Mouse (Mus musculus) CH12F3 (cell line): ENCODE measurements around the gene Gtpbp6.
"Not testable (repeated sequence)": the region's sequence is repeated elsewhere in the genome, so short reads cannot be mapped to it uniquely, and the experiment has no call there.

ENCODE experiments used
- in situ Hi-C: fragments of 300-500 bp; cut with MboI; formaldehyde crosslinking; loops from 2 replicates; pipeline ENCODE4 v1.14.3; 2020; ENCODE audit warnings: low sequenced_read_pairs

The Gtpbp6 gene

DNA sequence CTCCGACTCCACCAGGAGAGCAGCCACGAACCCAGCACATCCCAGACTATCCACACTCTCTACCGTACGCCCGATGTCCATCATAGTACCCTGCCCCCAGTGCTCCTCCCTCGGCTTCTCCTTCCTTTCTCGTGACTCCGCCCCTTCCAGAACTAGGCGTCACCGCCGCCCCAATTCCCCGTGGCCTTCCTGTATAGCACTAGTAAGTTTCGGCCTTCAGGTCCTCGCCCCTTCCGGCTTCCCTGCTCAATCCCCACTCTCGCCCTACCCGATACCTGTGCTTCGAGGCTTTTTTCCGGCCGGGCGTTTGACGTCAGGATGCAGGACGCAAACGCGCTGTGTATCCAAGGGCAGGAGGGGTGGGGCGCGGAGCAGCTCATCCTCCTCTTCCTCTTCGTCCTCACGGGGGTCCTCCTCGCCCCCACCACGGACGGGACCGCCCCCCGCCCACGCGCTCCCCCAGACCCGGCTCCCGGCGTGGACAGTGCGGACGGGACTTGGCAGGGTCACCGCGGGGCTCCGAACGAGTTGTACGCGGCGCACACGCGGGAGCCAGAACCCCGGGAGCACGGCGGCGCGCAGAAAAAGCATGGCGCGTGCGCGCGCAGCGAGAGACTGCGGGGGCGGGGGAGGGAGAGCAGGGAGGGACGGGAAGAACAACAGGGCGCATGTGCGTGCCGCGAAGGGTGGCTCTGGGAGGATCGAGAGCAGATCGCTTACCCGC is at the start of gene Gtpbp6:
Gtpbp6 (minus strand) TSS at position 617 of the 724 bp plus-strand sequence.
- in situ Hi-C loops = no loop called here

GRCm38 (mm10) chr5:110143007-110143406 is 35.0 kb upstream of the Gtpbp6 start:
- in situ Hi-C loops = no loop called here

- in situ Hi-C loops = no loop called here
Observed at GRCm38 (mm10) chr5:110142309-110142708, 34.3 kb upstream of the Gtpbp6 start.

- in situ Hi-C loops = no loop called here
Observed at GRCm38 (mm10) chr5:110140424-110140823, 32.4 kb upstream of the Gtpbp6 start.

DNA sequence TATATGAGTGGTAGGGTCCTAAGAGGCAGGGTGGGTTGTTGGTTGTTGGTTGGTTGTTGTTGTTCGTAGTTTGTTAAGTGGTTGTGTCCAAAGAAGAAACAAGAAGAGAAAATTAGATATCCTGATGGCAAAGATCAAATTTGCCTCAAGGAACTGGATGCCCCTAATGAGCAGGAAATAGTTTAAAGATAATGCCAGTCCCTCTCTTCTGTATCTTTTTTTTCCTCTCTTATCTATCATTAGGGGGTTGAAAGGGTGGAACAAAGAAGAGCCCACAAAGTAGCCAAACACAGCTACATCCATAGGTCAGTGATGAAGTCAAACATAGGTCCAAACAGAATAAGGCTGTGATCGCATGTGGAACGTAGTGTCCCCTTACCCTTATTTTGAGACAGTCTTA is 31.3 kb upstream of the Gtpbp6 start:
- in situ Hi-C loops = no loop called here

DNA sequence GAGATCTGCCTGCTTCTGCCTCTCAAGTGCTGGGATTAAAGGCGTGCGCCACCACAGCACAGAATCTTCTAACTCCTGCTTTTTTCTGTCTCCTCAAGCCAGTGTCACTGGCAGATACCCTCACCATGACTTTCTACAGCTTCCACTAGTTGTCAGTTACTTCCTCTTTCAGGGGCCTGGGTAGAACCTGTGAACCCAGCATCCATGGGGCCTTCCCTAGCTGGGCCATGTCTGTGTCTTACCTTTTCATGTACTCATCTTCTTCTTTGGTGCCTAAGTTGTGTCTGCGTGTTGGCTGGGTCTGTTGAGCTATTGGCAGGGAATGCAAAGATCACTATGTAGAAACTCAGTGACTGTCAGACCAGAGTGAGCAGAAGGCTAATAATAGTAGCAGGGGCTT is 29.8 kb upstream of the Gtpbp6 start:
- in situ Hi-C loops = no loop called here

- in situ Hi-C loops = no loop called here
Observed at GRCm38 (mm10) chr5:110136087-110136464, 28.1 kb upstream of the Gtpbp6 start.

- in situ Hi-C loops = no loop called here
Observed at GRCm38 (mm10) chr5:110135293-110136086, 27.5 kb upstream of the Gtpbp6 start, which contains the start of gene Chfr. Gene Chfr, plus strand, starts transcription at chr5:110135842.

DNA sequence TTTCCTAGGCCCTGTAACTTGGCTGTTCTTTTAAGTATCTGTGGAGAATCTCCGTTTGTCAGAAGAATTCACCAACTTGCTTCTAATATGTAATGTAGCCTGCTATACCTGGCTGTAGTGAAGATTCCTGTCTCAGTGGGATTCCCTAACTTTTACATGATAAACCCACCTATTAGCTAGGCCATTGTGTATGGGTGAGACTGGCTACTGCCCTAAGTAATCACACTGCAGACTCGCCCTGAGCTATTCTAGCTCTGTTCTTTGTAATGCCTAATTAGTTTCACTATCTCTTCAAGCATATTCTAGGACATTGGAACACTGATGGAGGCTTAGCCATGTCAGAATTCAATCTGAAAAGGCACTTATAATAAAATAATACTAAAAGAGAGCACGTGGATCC is 14.4 kb upstream of the Gtpbp6 start:
- in situ Hi-C loops = not testable (repeated sequence)

- in situ Hi-C loops = no loop called here
Observed at GRCm38 (mm10) chr5:110109991-110110441, 2.0 kb upstream of the Gtpbp6 start, which contains the start of gene Zfp605. Gene Zfp605, plus strand, starts transcription at chr5:110110092.

DNA sequence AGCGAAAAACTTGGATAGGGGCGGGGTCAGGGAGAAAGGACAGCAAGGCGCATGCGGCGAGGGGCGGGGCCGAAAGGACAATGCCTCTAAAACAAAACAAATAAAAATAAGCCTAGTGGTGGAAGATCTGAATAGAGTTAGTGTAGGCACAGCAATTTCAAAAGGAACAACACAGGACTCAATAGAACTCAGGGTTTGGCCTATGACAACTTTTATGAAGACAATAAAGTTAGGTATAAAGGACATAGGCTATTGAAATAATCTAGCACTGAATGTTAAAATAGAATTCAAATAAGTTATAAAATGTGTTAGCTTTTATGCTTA is 270 bp upstream of the Gtpbp6 start:
- in situ Hi-C loops = no loop called here

- in situ Hi-C loops = no loop called here
Observed at GRCm38 (mm10) chr5:110106901-110107564, 964 bp downstream of the Gtpbp6 start.

GRCm38 (mm10) chr5:110106140-110106871 is 1.7 kb downstream of the Gtpbp6 start:
- in situ Hi-C loops = no loop called here

DNA sequence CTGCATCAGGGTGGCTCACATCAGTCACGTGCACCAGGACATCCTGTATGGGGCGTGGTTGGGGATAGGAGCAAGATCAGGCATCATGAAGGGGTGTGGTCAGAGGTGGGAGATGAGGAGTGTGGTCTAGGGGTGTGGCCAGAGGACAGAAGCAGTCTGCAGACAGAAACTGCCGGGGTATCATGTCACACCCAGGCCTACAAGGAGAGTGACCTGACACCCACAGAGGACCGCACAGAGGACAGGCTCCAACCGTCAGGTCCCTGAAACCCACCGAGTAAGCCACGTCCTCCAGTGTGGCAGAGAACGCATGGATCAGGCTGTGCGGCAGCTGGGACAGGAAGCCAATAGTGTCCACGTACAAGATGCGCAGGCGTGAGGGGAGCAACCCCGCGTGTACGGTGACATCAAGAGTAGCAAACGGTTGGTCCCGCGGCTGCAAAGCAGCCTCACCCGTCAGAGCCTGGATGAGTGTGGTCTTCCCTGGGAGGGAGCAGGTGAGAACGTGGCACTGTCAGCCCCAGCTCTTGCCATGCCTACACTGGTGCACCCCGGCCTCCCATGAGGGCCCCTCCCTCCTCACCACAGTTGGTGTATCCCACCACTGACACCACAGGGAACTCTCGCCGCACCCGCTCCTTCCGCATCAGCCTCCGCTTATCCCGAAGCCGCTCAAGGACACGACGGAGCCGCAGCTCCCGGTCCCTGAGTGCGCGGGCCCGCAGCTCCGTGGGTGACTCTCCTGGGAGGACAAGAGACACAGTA is 3.2 kb downstream of the Gtpbp6 start:
- in situ Hi-C loops = no loop called here

DNA sequence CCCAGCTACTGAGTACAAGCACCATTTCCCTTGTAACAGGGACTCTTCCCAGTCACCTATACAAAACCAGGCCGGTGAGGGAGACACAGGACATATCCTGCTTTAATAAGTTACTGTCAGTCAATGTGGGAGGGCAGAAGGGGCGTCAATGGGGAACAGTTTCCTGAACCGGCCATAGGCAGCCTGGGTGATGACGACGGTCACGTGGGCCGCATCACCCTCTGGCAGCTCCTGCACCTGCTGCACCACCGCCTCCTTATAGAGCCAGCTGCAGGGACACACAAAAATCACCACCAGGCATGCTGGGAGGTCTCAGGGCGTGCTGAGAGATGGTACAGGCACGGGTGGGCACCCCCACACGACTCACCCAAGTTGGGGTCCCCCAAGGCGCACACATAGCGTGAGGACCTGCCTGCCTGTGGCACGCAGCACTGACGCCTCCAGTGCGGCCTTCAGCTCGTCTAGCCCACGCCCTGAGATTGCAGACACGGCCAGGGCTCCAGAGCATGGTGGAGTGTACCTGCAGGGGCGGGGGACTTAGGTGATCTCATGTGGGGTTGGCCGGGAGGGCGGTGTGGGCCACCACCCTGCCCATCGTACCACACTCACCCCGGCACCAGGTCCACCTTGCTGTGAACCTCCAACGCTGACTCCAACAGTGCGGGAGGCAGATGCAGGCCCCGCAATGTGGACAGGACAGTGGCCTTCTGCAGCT is 3.9 kb downstream of the Gtpbp6 start:
- in situ Hi-C loops = no loop called here

DNA sequence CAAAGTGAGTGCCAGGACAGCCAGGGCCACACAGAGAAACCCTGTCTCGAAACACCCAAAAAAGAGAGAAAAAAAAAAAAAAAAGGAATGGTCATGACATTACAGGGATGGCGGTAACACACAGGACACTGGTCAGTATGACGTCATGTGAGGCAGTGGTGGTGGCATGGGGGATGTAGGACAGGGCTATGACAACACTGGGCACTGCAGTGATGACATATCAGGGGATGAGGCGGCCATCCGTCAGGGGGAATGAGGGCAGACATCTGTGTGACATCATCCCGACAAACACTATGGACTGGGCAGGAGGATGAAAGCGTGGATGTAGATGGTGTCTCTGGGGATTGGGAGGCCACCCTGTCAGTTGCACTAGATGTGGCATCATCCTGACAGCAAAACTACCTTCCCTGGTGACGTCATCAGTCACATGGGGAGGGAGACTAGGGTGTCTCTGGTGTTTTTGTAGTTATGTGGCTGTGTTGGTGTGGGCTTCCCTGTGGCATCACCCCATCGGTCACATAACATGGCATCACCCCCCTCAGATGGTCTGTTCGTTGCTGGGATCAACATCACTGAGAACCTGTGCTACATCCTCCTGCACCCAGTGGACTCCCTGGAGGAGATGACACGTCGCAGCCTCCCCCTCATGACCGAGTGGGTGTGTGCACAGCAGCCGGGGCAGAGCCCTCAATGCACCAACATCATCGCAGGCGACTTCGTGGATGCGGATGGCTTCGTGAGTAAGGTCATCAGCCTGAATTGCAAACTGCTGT is 5.0 kb downstream of the Gtpbp6 start:
- in situ Hi-C loops = no loop called here

GRCm38 (mm10) chr5:110102429-110102828 is 5.6 kb downstream of the Gtpbp6 start:
- in situ Hi-C loops = no loop called here

GRCm38 (mm10) chr5:110101716-110102347 is 6.2 kb downstream of the Gtpbp6 start:
- in situ Hi-C loops = no loop called here
